Comparison of ENCODE assay signal across 20 mouse cellular contexts in the genomic region with DNA sequence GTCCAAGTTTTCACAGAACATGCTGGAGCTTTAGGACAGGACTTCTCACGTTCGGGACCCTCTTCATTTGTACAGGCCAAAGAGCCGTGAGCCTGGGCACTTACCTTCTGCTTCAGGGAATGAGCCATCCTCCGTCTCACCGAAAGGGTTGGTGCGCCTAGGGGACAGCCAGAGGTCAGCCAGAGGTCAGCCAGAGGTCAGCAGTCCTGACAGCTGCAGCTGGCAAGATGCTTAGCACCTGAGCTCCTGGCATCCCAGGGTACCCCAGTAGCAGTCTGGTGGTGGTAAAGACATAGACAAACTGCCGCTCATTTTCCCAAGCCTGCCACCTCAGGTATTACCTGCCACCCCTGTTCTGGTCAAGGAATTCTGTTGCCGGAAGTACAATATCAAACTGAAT. TPM values are rescaled to one million over a fixed set of nuclear protein-coding genes. Genes with fewer than 3 reads are reported as not detected.
DNase-seq lines count a peak whose midpoint lies in the region.
"Had no signal": no experiment of that assay in that cellular context is flagged by ENCODE, and none has a peak within 500 bp of the region (broad histone marks: within the 10 kb centered on the region; RNA-seq: fewer than 3 reads in every experiment).

No protein-coding gene starts in this region.

- no peak overlapping the region; the same call in 1 of the 2 replicates for H3K27ac ChIP-seq in heart, embryonic 10.5 days
- H3K27ac ChIP-seq: embryonic facial prominence, embryonic 10.5 days; embryonic facial prominence, embryonic 12.5 days; forebrain, embryonic 13.5 days; forebrain, embryonic 15.5 days had no signal

- intact Hi-C loops in heart, postnatal 25 days (cut with DNase I): no loop called here

- DNase-seq in cerebellum, adult 9-11 months: peak; percentile 9
- no peak for DNase-seq in cerebellum, postnatal 14 days
- DNase-seq in heart, embryonic 10.5 days (ENCODE audit: low spot score): peak; percentile 59
- DNase-seq in heart, postnatal 25 days (ENCODE audit: low spot score): no peak
- DNase-seq in ZHBTc4 (ENCODE audit: low read depth, low spot score): peak; percentile 10
- DNase-seq in gastrocnemius, adult 8-10 months (ENCODE audit: low spot score in 2 of 2): no peak
- DNase-seq: adrenal gland, adult 2 months; adrenal gland, postnatal 36 days; B cell, adult 2 months; cerebellum, adult 11-12 months; cerebellum, adult 9-10 months; cerebellum, postnatal 25 days; forebrain, postnatal 0 days had no signal

- H3K36me3 ChIP-seq in heart, embryonic 10.5 days: peaks cover 78% of the 10 kb centered on the region

- no peaks in the 10 kb centered on the region for H3K9me3 ChIP-seq in heart, embryonic 10.5 days
- H3K9me3 ChIP-seq: embryonic facial prominence, embryonic 10.5 days; embryonic facial prominence, embryonic 12.5 days; forebrain, embryonic 13.5 days; forebrain, embryonic 15.5 days; G1E had no signal

- no peak overlapping the region for H3K4me3 ChIP-seq in heart, embryonic 10.5 days
- H3K4me3 ChIP-seq: embryonic facial prominence, embryonic 10.5 days; embryonic facial prominence, embryonic 12.5 days; forebrain, embryonic 13.5 days; forebrain, embryonic 15.5 days had no signal

- H3K27me3 ChIP-seq in heart, embryonic 10.5 days (ENCODE audit: insufficient read depth, poor library complexity, severe bottlenecking): no peaks in the 10 kb centered on the region
- H3K27me3 ChIP-seq: CH12.LX; embryonic facial prominence, embryonic 12.5 days; forebrain, embryonic 13.5 days; forebrain, embryonic 15.5 days; Patski had no signal

- no peaks in the 10 kb centered on the region for H3K4me1 ChIP-seq in heart, embryonic 10.5 days
- H3K4me1 ChIP-seq: embryonic facial prominence, embryonic 10.5 days; embryonic facial prominence, embryonic 12.5 days had no signal

- 79% methylated on average over 8 of the region's 8 CpGs for WGBS in heart, embryonic 10.5 days

RNA-seq across cellular contexts. Expression of a gene that starts 39.9 kb away (rescaled TPM):
- polyA plus RNA-seq in heart, embryonic 10.5 days (2016; fragmentation: Nextera tagmentation; extraction: Ambion mirVana): 29.5 and 34.0 TPM in 2 replicates
- total RNA-seq in heart, postnatal 25 days (2021): 10 to 100 TPM; 32.5 to 34.6 TPM
- total RNA-seq in gastrocnemius, adult 8-10 months (2022): 10 to 100 TPM; 15.9 to 18.4 (median 17.7) TPM

Comparison
In these comparisons a context has a peak if more than half of its experiments do, and no peak if none do; other contexts are left out.
1. DNase-seq: peak in cerebellum, adult 9-11 months (single experiment), heart, embryonic 10.5 days (single experiment) and ZHBTc4 (single experiment); none in cerebellum, postnatal 14 days (0 of 2), heart, postnatal 25 days (single experiment) and gastrocnemius, adult 8-10 months (0 of 2).